Mouse (Mus musculus) limb, embryonic 14.5 days (tissue): ENCODE results near the gene Sez6l. TPM values are rescaled to one million over a fixed set of nuclear protein-coding genes. Genes with fewer than 3 reads are reported as not detected.

Experiments
- ATAC-seq: fragments of 200-750 bp; cut with Nextera tagmentation; 2 replicates; pipeline ENCODE4 v1.8.0; 2017; ENCODE audit warnings: low read depth, moderate number of reproducible peaks, moderate TSS enrichment; ENCODE audit not compliant: low FRiP score
- DNase-seq: peaks from one replicate; pipeline ENCODE4 v3.0.0-alpha.2; 2015; ENCODE audit warnings: low spot score
- H3K27ac ChIP-seq: fragments of 300-500 bp; sonication (generic); replicated peaks from 2 replicates; pipeline ENCODE4 v1.5.1; 2014; ENCODE audit warnings: low read depth, mild to moderate bottlenecking, low read length, moderate library complexity, mixed read lengths
- H3K27me3 ChIP-seq: fragments of 300-500 bp; sonication (generic); 2 replicates; pipeline ENCODE4 v1.6.1; 2014; ENCODE audit warnings: low read length, mixed read lengths; ENCODE audit not compliant: control insufficient read depth, insufficient read depth
- H3K36me3 ChIP-seq: fragments of 300-500 bp; sonication (generic); 2 replicates; pipeline ENCODE4 v1.6.1; 2014; ENCODE audit warnings: mild to moderate bottlenecking, low read length, moderate library complexity, mixed read lengths; ENCODE audit not compliant: control insufficient read depth, insufficient read depth
- H3K4me1 ChIP-seq: fragments of 300-500 bp; sonication (generic); 2 replicates; pipeline ENCODE4 v1.6.1; 2014; ENCODE audit warnings: antibody characterized with exemption, low read length, mixed read lengths; ENCODE audit not compliant: control insufficient read depth, insufficient read depth
- H3K4me2 ChIP-seq: fragments of 300-500 bp; sonication (generic); replicated peaks from 2 replicates; pipeline ENCODE4 v1.6.1; 2014; ENCODE audit warnings: low read depth, mild to moderate bottlenecking, low read length, moderate library complexity; ENCODE audit not compliant: severe bottlenecking
- H3K4me3 ChIP-seq: fragments of 300-500 bp; sonication (generic); replicated peaks from 2 replicates; pipeline ENCODE4 v1.5.1; 2014; ENCODE audit warnings: low read length
- H3K9ac ChIP-seq: fragments of 300-500 bp; sonication (generic); 2 replicates; pipeline ENCODE4 v1.6.1; 2014; ENCODE audit warnings: mild to moderate bottlenecking, low read depth, low read length, moderate library complexity; ENCODE audit not compliant: severe bottlenecking
- H3K9me3 ChIP-seq: fragments of 300-500 bp; sonication (generic); 2 replicates; pipeline ENCODE4 v1.6.1; 2016; ENCODE audit warnings: low read length; ENCODE audit not compliant: control insufficient read depth
- POLR2A ChIP-seq: fragments of 200-500 bp; IDR thresholded peaks from 2 replicates; pipeline ENCODE4 v1.8.0; 2012; ENCODE audit warnings: inconsistent platforms, mild to moderate bottlenecking, moderate library complexity, borderline replicate concordance; ENCODE audit not compliant: insufficient read depth, insufficient read length; ENCODE audit errors: extremely low read depth
- WGBS: fragments of 180-500 bp; shearing (Covaris S2); extraction: QIAGEN DNeasy Blood & Tissue Kit; methylation state at CpG from one replicate; pipeline ENCODE4 v1.1.7; 2014; 5-methylcytosine and 5-hydroxymethylcytosine counted together
- polyA plus RNA-seq, 2 experiments: library from polyadenylated mRNA; depleted of rRNA in 1 of 2; stranded (reverse) in 1 of 2; unstranded in 1 of 2; fragments of >200 nt; fragmentation: Nextera tagmentation in 1 of 2; extraction: Ambion mirVana in 1 of 2; gene quantifications; 2 replicates each; pipeline versions ENCODE4 v1.2.1 to v1.2.3; 2012 to 2014

Gene Sez6l
- polyA plus RNA-seq, 2 experiments, result 0.89 to 1.8 TPM

DNA sequence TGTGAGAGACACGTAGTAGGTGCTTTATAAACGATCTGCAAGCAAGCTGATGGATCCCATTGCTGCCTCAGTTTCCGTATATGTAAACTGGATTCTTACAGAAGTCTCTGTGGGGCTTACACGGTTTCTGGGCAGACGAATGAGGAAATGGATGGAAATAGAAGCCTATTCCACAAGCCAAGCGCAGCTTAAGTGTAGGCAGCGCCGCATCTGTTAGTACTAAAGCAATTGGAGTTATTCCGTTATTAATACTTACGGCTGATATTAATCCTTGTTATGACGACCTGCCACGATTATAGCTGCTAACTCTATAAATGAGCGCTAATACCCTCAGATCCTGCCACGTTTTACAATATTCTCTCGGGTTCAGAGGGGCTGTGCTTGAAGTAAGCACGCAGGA, 16.8 kb downstream of the Sez6l start:
- no peak overlapping the region for H3K27ac ChIP-seq
- H3K4me2 ChIP-seq, result no peak overlapping the region
- no peaks in the 10 kb centered on the region for H3K27me3 ChIP-seq
- H3K4me3 ChIP-seq, result no peak overlapping the region
- WGBS, result 62% methylated on average over 16 of the region's 16 CpGs
- ATAC-seq, result no peak
- no peak for TF ChIP-seq POLR2A
- peak; percentile 29 for DNase-seq
- peaks cover 22% of the 10 kb centered on the region for H3K4me1 ChIP-seq
- H3K36me3 ChIP-seq, result no peaks in the 10 kb centered on the region
- no peak overlapping the region for H3K9ac ChIP-seq
- H3K9me3 ChIP-seq, result no peaks in the 10 kb centered on the region

DNA sequence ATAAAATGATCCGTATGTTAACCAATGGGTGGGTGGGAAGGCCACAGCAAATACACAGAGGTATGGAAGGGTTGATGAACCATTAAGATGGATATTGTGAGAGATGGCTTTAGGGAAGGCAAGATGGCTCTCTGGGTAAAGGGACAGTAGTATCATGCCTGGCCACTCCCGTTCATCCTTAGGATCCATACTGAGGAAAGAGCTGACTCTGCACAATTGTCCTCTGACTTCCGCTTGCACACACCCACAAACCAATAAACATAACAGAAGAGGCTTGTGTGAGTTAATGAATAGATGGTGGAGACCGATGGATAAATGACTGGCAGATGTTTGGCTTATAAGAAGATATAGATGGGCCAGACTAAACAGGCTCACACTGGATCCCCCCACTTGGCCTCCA, 19.6 kb downstream of the Sez6l start:
- no peak overlapping the region for H3K4me3 ChIP-seq
- TF ChIP-seq POLR2A, result no peak
- H3K27ac ChIP-seq, result no peak overlapping the region
- no peaks in the 10 kb centered on the region for H3K9me3 ChIP-seq
- no peak overlapping the region for H3K9ac ChIP-seq
- H3K4me1 ChIP-seq, result peaks cover 22% of the 10 kb centered on the region
- 71% methylated on average over 4 of the region's 4 CpGs for WGBS
- H3K36me3 ChIP-seq, result no peaks in the 10 kb centered on the region
- H3K4me2 ChIP-seq, result no peak overlapping the region
- DNase-seq (no peak), ATAC-seq (no peak)
- H3K27me3 ChIP-seq, result no peaks in the 10 kb centered on the region

DNA sequence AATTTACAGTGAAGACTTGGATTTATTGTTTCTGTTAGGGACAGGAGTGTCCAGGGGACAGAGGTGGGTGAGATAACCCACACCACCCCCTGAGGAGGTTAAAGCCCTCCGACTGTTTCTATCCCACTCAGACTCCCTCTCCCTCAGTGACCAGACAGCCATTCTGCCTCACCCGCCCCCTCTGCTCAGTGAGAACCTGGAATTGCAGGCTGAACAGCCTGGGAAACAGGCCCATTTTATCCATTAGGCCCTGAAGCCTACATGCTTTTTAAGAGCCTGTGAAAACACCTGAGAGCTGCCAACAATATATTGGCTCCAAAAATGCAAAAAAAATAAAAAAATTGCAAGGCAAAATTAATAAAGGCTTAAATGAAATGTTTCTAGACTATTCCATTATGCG, 20.3 kb downstream of the Sez6l start:
- Histone ChIP-seq H3K4me2 (no peak overlapping the region), H3K9me3 (no peaks in the 10 kb centered on the region), H3K36me3 (no peaks in the 10 kb centered on the region), H3K27me3 (no peaks in the 10 kb centered on the region), H3K9ac (no peak overlapping the region), H3K4me1 (peaks cover 19% of the 10 kb centered on the region), H3K27ac (no peak overlapping the region), H3K4me3 (no peak overlapping the region)
- 53% methylated on average over 3 of the region's 3 CpGs for WGBS
- TF ChIP-seq POLR2A, result no peak
- peak; percentile 24 for DNase-seq
- no peak for ATAC-seq

DNA sequence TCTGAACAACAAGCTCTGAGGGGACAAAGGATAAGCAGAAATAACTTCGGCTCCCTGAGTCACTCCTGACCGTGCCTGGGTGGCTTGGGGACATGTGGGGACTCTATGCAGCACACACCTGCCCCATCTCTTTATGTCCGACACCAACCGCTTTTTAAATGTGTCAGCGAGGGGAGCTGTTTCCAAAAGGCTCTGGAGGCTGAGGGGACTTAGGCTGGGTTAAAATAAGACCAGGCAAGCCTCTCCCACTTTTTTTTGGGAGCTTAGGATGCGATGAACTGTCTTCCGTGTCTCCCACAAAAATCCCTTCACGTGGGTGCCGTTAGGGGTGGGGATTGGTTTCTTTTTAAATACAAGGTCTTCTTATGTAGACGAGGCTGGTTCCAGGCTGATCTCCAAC, 22.5 kb downstream of the Sez6l start:
- TF ChIP-seq POLR2A, result no peak
- no peak overlapping the region for H3K27ac ChIP-seq
- no peaks in the 10 kb centered on the region for H3K27me3 ChIP-seq
- no peak overlapping the region for H3K4me2 ChIP-seq
- WGBS, result 64% methylated on average over 10 of the region's 10 CpGs
- no peaks in the 10 kb centered on the region for H3K36me3 ChIP-seq
- ATAC-seq (no peak), DNase-seq (no peak)
- no peak overlapping the region for H3K9ac ChIP-seq
- H3K9me3 ChIP-seq, result no peaks in the 10 kb centered on the region
- H3K4me3 ChIP-seq, result no peak overlapping the region
- peaks cover 11% of the 10 kb centered on the region; the same call in 1 of the 2 replicates for H3K4me1 ChIP-seq

DNA sequence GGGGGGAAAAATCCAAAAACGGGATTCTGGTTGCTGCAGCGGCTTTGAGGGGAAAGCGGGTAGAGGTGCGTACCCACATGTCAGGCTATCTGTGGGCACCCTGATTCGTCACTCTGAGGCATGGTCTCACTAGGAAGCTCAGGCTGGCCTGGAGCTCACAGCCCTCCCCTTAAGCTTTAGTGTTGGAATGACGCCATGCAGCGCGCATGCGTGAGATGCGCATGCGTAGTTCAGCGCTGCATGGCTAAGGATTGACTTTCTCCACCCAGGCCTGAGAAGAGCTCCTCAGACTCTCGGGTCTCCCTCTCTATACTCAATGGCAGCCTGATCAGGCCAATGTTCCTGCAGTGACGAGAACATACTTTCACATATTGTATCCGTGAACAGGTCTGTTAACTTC, 24.2 kb downstream of the Sez6l start:
- H3K36me3 ChIP-seq, result no peaks in the 10 kb centered on the region
- ATAC-seq (no peak), DNase-seq (no peak)
- no peak overlapping the region for H3K4me2 ChIP-seq
- 85% methylated on average over 15 of the region's 15 CpGs for WGBS
- no peak for TF ChIP-seq POLR2A
- peaks cover 13% of the 10 kb centered on the region; the same call in 1 of the 2 replicates for H3K4me1 ChIP-seq
- H3K27ac ChIP-seq, result no peak overlapping the region
- no peak overlapping the region for H3K4me3 ChIP-seq
- no peaks in the 10 kb centered on the region for H3K9me3 ChIP-seq
- H3K9ac ChIP-seq, result no peak overlapping the region
- no peaks in the 10 kb centered on the region for H3K27me3 ChIP-seq
